Mouse (Mus musculus): ENCODE data around the gene Fgfr2.

DNA sequence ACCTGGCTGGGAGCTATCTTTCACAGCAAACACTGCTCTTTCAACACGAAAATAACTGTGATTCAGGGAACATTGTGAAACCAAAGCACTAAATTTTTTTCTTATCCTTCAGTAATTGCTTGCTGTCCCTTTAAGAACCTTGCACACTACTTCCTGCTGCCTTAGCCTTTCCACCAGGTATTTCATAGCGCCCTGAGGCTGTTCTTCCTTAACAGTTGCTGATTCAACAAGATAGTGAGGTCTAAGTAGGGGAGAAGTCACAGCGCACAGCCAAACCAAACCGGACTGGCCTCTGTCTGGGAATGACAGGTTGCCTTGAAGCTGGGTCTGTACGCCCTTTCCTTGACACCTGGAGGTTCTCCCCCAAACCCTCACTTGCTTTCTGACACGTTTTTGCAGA lies 72.5 kb downstream of the Fgfr2 start:
- TF ChIP-seq POLR2A (IDR thresholded peaks at IDR 0.05; ENCODE audit: low read depth, low read length) (no peak), CTCF (IDR thresholded peaks at IDR 0.05; ENCODE audit: extremely low read depth, insufficient read length, insufficient replicate concordance, low read depth, low read length) (no peak)

Measured in small intestine, adult 2 months (tissue).